Mouse (Mus musculus): ENCODE measurements around the gene Mmd. TPM values are rescaled to one million over a fixed set of nuclear protein-coding genes. Genes with fewer than 3 reads are reported as not detected.
A peak's percentile ranks its signal among the peaks of the same experiment; 100 is the strongest.

The Mmd gene
- polyA plus RNA-seq, 1 experiment from 2014 or later = 76.7 TPM

- Histone ChIP-seq H3K9ac (no peak overlapping the region), H3K9me3 (replicated peaks) (no peaks in the 10 kb centered on the region), H3K27ac (no peak overlapping the region), H3K36me3 (no peaks in the 10 kb centered on the region), H3K27me3 (no peaks in the 10 kb centered on the region), H3K4me2 (replicated peaks) (no peak overlapping the region), H3K4me3 (no peak overlapping the region), H3K4me1 (peaks cover 5% of the 10 kb centered on the region; the same call in 1 of the 2 replicates)
- ATAC-seq (ENCODE audit: low FRiP score) = no peak
- WGBS = 62% methylated on average over 4 of the region's 4 CpGs
These were observed 16.6 kb upstream of the Mmd start for GRCm38 (mm10) chr11:90232685-90233084.

GRCm38 (mm10) chr11:90235221-90235620 lies 14.0 kb upstream of the Mmd start:
- no peak overlapping the region for H3K9ac ChIP-seq
- H3K4me1 ChIP-seq = peaks cover under 1% of the 10 kb centered on the region; the same call in 1 of the 2 replicates
- H3K4me2 ChIP-seq (replicated peaks) = no peak overlapping the region
- H3K9me3 ChIP-seq (replicated peaks) = no peaks in the 10 kb centered on the region
- no peak for ATAC-seq (ENCODE audit: low FRiP score)
- H3K4me3 ChIP-seq = no peak overlapping the region
- no peak overlapping the region for H3K27ac ChIP-seq
- 87% methylated on average over 5 of the region's 5 CpGs for WGBS
- H3K27me3 ChIP-seq = no peaks in the 10 kb centered on the region
- H3K36me3 ChIP-seq = no peaks in the 10 kb centered on the region

DNA sequence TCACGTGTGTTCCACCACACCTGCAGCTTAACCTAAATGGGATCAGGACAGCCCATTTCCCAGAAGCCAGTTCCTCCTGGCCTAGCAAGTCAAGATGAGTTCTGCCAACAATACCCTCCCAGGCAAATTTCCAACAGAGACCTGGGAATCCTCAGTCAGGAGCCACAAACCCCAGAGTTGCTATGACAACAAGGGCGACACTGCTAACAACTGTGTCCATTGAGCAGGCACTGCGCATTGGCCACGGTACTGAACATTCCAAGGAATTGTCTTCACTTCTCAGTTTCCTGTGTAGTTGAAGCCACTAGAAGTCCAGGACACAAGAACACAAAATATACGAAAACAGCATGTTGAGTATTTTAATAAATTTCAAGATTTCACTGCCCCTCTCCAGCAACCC lies 11.6 kb upstream of the Mmd start:
- H3K9ac ChIP-seq = no peak overlapping the region
- no peaks in the 10 kb centered on the region for H3K4me1 ChIP-seq
- no peaks in the 10 kb centered on the region for H3K36me3 ChIP-seq
- H3K4me2 ChIP-seq (replicated peaks) = no peak overlapping the region
- ATAC-seq (ENCODE audit: low FRiP score) = no peak
- H3K27me3 ChIP-seq = no peaks in the 10 kb centered on the region
- 51% methylated on average over 5 of the region's 5 CpGs for WGBS
- H3K27ac ChIP-seq = no peak overlapping the region
- no peaks in the 10 kb centered on the region for H3K9me3 ChIP-seq (replicated peaks)
- H3K4me3 ChIP-seq = no peak overlapping the region

DNA sequence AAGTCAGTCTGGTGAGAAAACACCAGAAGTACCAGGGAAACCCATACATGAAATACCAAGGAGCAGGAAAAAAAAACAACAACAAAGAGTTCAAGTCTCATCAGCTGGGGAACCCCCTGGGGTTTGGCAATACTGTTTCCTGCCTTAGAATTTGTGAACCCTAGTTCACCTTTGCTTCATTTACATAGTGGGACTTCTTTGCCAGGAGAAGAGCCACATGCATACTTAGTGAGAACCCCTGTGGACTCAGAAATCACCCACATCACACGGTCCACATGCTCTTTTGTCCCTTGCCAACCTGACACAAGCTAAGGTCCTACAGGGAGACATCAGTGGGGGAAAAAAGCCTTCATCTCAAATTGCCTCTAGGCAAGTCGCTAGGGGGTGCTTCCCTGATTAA lies 10.6 kb upstream of the Mmd start:
- WGBS = 25% methylated on average over 2 of the region's 2 CpGs
- H3K4me1 ChIP-seq = no peaks in the 10 kb centered on the region
- H3K27me3 ChIP-seq = no peaks in the 10 kb centered on the region
- H3K9me3 ChIP-seq (replicated peaks) = no peaks in the 10 kb centered on the region
- H3K36me3 ChIP-seq = no peaks in the 10 kb centered on the region
- no peak overlapping the region for H3K9ac ChIP-seq
- H3K4me3 ChIP-seq = no peak overlapping the region
- no peak for ATAC-seq (ENCODE audit: low FRiP score)
- no peak overlapping the region for H3K4me2 ChIP-seq (replicated peaks)
- no peak overlapping the region for H3K27ac ChIP-seq

DNA sequence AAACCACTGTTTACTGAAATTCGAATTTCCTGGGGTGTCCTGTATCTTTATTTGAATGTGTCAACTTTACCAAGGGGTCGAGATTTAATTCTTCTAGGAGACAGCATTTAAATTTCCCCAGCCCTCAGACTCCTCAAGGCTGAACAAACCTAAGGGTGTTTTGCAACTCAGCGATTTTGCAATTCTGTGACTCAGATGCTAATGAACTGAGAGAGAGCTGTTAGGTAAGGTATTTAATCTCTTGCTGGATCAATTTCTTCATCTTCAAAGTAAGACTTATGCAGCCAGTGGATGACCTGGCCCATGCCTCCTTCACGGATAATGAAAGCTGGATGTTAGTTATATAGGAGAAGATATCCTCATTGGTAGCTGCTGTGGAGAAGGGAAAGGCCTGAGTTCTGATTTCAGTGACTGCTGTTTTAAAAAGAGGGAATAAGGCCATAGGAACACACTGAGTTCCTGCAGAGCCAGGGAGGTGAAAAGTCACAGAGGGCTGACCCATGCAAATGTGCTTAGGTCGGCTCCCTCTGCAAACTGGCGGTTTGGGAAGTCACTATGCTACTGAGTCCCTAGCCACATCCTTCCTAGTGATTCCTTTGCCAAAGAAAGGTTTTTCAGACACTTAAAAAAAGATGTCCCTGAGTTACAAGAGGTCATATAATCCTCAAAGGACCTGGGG lies 8.5 kb upstream of the Mmd start:
- no peaks in the 10 kb centered on the region for H3K27me3 ChIP-seq
- WGBS = 23% methylated on average over 6 of the region's 6 CpGs
- no peak overlapping the region for H3K4me3 ChIP-seq
- H3K9me3 ChIP-seq (replicated peaks) = no peaks in the 10 kb centered on the region
- no peak overlapping the region for H3K27ac ChIP-seq
- no peak overlapping the region for H3K4me2 ChIP-seq (replicated peaks)
- H3K4me1 ChIP-seq = no peaks in the 10 kb centered on the region
- no peak for ATAC-seq (ENCODE audit: low FRiP score)
- H3K9ac ChIP-seq = no peak overlapping the region
- no peaks in the 10 kb centered on the region for H3K36me3 ChIP-seq

DNA sequence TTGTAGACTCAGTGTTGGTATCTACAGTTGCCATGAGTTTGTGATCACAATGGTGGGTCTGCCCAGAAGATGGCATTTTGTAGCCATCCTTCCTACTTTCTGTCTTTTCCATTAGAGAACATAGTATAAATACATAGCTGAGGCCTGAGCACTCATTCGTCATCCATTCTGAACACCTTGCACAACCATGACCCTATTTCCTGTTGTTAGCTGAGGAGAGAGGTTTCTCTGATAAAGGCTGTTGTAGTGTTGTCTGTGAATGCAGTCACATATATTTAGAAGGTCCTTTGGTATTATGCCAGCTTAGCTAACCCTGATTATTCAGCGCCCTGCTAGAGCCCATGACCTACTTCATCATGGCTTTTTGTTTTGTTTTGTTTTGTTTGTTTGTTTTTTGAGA lies 7.4 kb upstream of the Mmd start:
- 88% methylated on average over 2 of the region's 2 CpGs for whole genome bisulfite sequencing
- no peaks in the 10 kb centered on the region for H3K27me3 ChIP-seq
- no peak for ATAC-seq (ENCODE audit: low FRiP score)
- H3K4me3 ChIP-seq = no peak overlapping the region
- no peak overlapping the region for H3K9ac ChIP-seq
- no peaks in the 10 kb centered on the region for H3K9me3 ChIP-seq (replicated peaks)
- H3K4me1 ChIP-seq = no peaks in the 10 kb centered on the region
- no peak overlapping the region for H3K27ac ChIP-seq
- no peaks in the 10 kb centered on the region for H3K36me3 ChIP-seq
- H3K4me2 ChIP-seq (replicated peaks) = no peak overlapping the region

GRCm38 (mm10) chr11:90243300-90243699 lies 6.0 kb upstream of the Mmd start:
- WGBS = 100% methylated on average over 2 of the region's 2 CpGs
- H3K27me3 ChIP-seq = no peaks in the 10 kb centered on the region
- H3K9me3 ChIP-seq (replicated peaks) = no peaks in the 10 kb centered on the region
- ATAC-seq (ENCODE audit: low FRiP score) = no peak
- no peak overlapping the region for H3K27ac ChIP-seq
- H3K4me1 ChIP-seq = no peaks in the 10 kb centered on the region
- no peak overlapping the region for H3K9ac ChIP-seq
- H3K36me3 ChIP-seq = no peaks in the 10 kb centered on the region
- H3K4me2 ChIP-seq (replicated peaks) = no peak overlapping the region
- no peak overlapping the region for H3K4me3 ChIP-seq

GRCm38 (mm10) chr11:90245630-90246029 lies 3.6 kb upstream of the Mmd start:
- Histone ChIP-seq H3K4me2 (replicated peaks) (no peak overlapping the region), H3K4me3 (no peak overlapping the region), H3K27me3 (no peaks in the 10 kb centered on the region), H3K27ac (no peak overlapping the region), H3K9me3 (replicated peaks) (no peaks in the 10 kb centered on the region), H3K36me3 (no peaks in the 10 kb centered on the region), H3K4me1 (peaks cover 11% of the 10 kb centered on the region), H3K9ac (no peak overlapping the region)
- no peak for ATAC-seq (ENCODE audit: low FRiP score)
- WGBS = 86% methylated on average over 6 of the region's 6 CpGs

- Histone ChIP-seq H3K4me2 (replicated peaks) (no peak overlapping the region), H3K4me3 (no peak overlapping the region), H3K4me1 (peaks cover 13% of the 10 kb centered on the region), H3K36me3 (no peaks in the 10 kb centered on the region), H3K27me3 (no peaks in the 10 kb centered on the region), H3K27ac (no peak overlapping the region), H3K9ac (no peak overlapping the region), H3K9me3 (replicated peaks) (no peaks in the 10 kb centered on the region)
- WGBS = 83% methylated on average over 4 of the region's 4 CpGs
- no peak for ATAC-seq (ENCODE audit: low FRiP score)
These were observed 2.6 kb upstream of the Mmd start for GRCm38 (mm10) chr11:90246676-90247075.

DNA sequence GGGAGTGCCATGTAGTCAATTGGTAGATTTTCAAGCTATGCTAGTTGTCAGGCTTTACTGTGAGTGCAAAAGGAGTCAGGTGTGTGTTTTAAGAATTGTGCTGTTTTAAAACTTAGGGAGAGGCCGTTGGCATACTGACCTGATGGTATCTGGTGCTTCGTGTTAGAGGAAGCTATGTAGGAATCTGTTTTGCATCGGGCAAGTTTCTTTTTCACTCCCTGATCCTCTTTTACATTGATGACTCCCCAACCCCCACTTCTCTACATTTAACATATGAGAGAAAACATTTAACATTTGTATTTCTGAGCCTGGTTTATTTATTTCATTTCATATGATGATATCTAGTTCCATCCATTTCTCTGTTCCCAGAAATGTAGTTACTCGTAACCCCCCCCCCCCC lies 1.5 kb upstream of the Mmd start:
- Histone ChIP-seq H3K9me3 (replicated peaks) (no peaks in the 10 kb centered on the region), H3K27me3 (no peaks in the 10 kb centered on the region), H3K9ac (no peak overlapping the region), H3K36me3 (no peaks in the 10 kb centered on the region), H3K4me1 (peaks cover 17% of the 10 kb centered on the region), H3K27ac (no peak overlapping the region), H3K4me2 (replicated peaks) (no peak overlapping the region), H3K4me3 (no peak overlapping the region)
- 65% methylated on average over 4 of the region's 4 CpGs for WGBS
- ATAC-seq (ENCODE audit: low FRiP score) = no peak

DNA sequence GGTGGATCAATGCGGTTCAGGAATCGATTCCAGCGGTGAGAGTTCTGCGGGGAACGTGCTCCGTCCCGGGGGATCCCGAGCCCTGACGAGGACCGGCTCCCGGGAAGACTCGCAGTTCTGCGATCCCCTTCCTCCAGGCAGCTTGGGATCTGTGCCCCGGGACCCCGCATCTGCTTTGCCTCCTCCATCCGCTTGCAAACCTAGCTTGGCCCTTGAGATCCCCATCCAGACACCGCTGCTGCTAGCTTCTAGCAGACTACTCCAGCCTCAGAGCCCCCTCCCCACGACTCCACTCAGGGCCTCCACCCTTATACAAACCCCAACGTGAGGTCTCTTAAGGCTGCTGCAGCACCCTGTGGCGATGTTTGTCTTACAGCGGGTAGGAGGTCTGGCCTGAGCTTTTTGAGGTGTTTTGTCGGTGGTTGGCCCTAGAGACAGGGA lies 465 bp downstream of the Mmd start:
- peak; percentile 69; the same call in 1 of the 2 replicates for ATAC-seq (ENCODE audit: low FRiP score)
- Histone ChIP-seq H3K27ac (peak overlapping the region; percentile 92), H3K36me3 (no peaks in the 10 kb centered on the region), H3K9ac (peak overlapping the region; percentile 93), H3K27me3 (no peaks in the 10 kb centered on the region), H3K9me3 (replicated peaks) (no peaks in the 10 kb centered on the region), H3K4me3 (peak overlapping the region; percentile 84), H3K4me2 (replicated peaks) (peak overlapping the region; percentile 90), H3K4me1 (peaks cover 17% of the 10 kb centered on the region)
- 0% methylated on average over 22 of the region's 22 CpGs for WGBS

DNA sequence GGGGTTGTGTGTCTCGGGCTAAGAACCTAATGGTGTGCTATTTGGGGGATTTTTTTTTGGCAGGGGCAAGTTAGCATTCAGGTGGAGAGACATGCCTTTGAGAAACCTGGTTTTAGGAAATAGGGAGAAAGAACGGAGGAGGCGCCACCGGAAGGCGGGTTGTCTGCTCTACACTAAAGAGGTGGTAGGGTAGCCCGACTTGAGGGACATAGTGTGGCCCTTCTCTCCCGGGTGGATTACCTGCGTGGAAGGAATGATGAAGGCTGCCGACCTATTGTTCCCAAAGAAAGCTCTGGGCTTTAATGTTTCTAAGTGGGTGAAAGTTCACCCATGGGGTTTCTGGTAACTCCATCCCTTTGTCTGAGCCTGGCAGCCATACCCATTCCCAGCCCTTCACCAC lies 933 bp downstream of the Mmd start:
- 3% methylated on average over 9 of the region's 9 CpGs for WGBS
- no peaks in the 10 kb centered on the region for H3K27me3 ChIP-seq
- ATAC-seq (ENCODE audit: low FRiP score) = no peak
- H3K4me3 ChIP-seq = peak overlapping the region; percentile 84
- peak overlapping the region; percentile 93 for H3K9ac ChIP-seq
- H3K9me3 ChIP-seq (replicated peaks) = no peaks in the 10 kb centered on the region
- no peaks in the 10 kb centered on the region for H3K36me3 ChIP-seq
- peak overlapping the region; percentile 90 for H3K4me2 ChIP-seq (replicated peaks)
- H3K27ac ChIP-seq = peak overlapping the region; percentile 92
- peaks cover 17% of the 10 kb centered on the region for H3K4me1 ChIP-seq

DNA sequence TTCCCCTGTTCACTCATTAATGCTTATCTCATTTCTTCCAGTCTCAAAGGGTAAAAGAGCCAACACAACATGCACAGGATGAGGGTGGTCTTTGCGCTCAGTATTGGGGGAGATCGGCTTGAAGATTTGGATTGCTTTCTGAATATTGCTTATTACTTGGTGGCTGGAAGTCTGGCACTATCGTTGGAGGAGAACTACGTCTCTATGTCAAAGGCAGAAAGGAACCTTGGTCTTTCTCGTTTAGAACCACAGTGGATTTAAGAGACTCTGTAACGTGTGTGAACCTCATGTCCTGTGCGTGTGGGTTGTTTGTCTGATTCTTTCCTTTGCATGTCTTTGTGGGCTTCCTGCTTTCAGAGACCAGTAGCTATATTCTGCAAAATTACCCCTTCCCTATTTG lies 1.5 kb downstream of the Mmd start:
- Histone ChIP-seq H3K9ac (peak overlapping the region; percentile 93), H3K9me3 (replicated peaks) (no peaks in the 10 kb centered on the region), H3K4me1 (peaks cover 19% of the 10 kb centered on the region), H3K4me3 (peak overlapping the region; percentile 84), H3K27me3 (no peaks in the 10 kb centered on the region), H3K27ac (no peak overlapping the region), H3K36me3 (no peaks in the 10 kb centered on the region), H3K4me2 (replicated peaks) (peak overlapping the region; percentile 90)
- 71% methylated on average over 7 of the region's 7 CpGs for WGBS
- ATAC-seq (ENCODE audit: low FRiP score) = no peak

Measured in hindbrain, embryonic 12.5 days (tissue).